Mouse (Mus musculus) CD4-positive naive resting alpha-beta T cell, adult 76 days (primary cell): Measurements from ENCODE around the gene Zfp488. TPM values are rescaled to one million over a fixed set of nuclear protein-coding genes. Genes with fewer than 3 reads are reported as not detected.

Source experiments
- total RNA-seq: library from RNA; stranded (reverse); gene quantifications from one replicate; pipeline ENCODE4 v1.2.4, GENCODE M21; 2023

Zfp488 gene
- total RNA-seq = 0.29 TPM

GRCm38 (mm10) chr14:33978604-33979059 is at the start of gene Zfp488:
TSS of gene Zfp488 (minus strand) at chr14:33978764.

GRCm38 (mm10) chr14:34016381-34016780 is 37.8 kb upstream of the Zfp488 start, which contains the start of gene Gm5460:
TSS of gene Gm5460 (plus strand) at chr14:34016758.

GRCm38 (mm10) chr14:34015063-34015462 is 36.5 kb upstream of the Zfp488 start, which contains the start of gene Gm30083:
TSS of gene Gm30083 (minus strand) at chr14:34015182.

GRCm38 (mm10) chr14:33953761-33954160 is 24.8 kb downstream of the Zfp488 start, which contains the start of gene Rbp3:
TSS of gene Rbp3 (plus strand) at chr14:33954003.

GRCm38 (mm10) chr14:33940739-33941138 is 37.8 kb downstream of the Zfp488 start, which contains the start of gene Gdf2:
TSS of gene Gdf2 (plus strand) at chr14:33941039.

GRCm38 (mm10) chr14:33923168-33924070 is 55.1 kb downstream of the Zfp488 start, which contains the start of gene Gdf10:
TSS of gene Gdf10 (plus strand) at chr14:33923587.

Other genes starting within 250 kb of the Zfp488 start
- gene Gdf10, start 55.2 kb downstream of the Zfp488 start, total RNA-seq = not detected
- not detected for gene Gdf2, start 37.7 kb downstream of the Zfp488 start, total RNA-seq
- gene Rbp3, start 24.8 kb downstream of the Zfp488 start, total RNA-seq = not detected
- gene Gm30083, start 36.4 kb upstream of the Zfp488 start, total RNA-seq = not detected
- not detected for gene Gm5460, start 38.0 kb upstream of the Zfp488 start, total RNA-seq
- not detected for gene Antxrl, start 73.9 kb upstream of the Zfp488 start, total RNA-seq
- gene Anxa8, start 107.2 kb upstream of the Zfp488 start, total RNA-seq = not detected
- not detected for gene A630023A22Rik, start 124.0 kb upstream of the Zfp488 start, total RNA-seq
- gene Npy4r, start 173.7 kb upstream of the Zfp488 start, total RNA-seq = not detected
- 0.09 TPM for gene Gprin2, start 222.9 kb upstream of the Zfp488 start, total RNA-seq
- not detected for gene Syt15, start 240.8 kb upstream of the Zfp488 start, total RNA-seq